Mouse (Mus musculus): ENCODE results near the gene Gm20532. TPM values are rescaled to one million over a fixed set of nuclear protein-coding genes. Genes with fewer than 3 reads are reported as not detected.

The Gm20532 gene
- polyA plus RNA-seq, 1 experiment, result not detected

- Histone ChIP-seq H3K4me2 (ENCODE audit: low read depth) (peak overlapping the region; percentile 83), H3K4me3 (peak overlapping the region; percentile 95), H3K79me2 (ENCODE audit: control insufficient read depth, insufficient read depth) (peaks cover 29% of the 10 kb centered on the region), H3ac (ENCODE audit: control insufficient read depth, insufficient read length) (no peak overlapping the region), H3K27me3 (ENCODE audit: control insufficient read depth, insufficient read depth, insufficient read length) (no peaks in the 10 kb centered on the region), H3K36me3 (ENCODE audit: control insufficient read depth, insufficient read depth) (peaks cover 24% of the 10 kb centered on the region)
- TF ChIP-seq TCF3 (IDR thresholded peaks at IDR 0.05; ENCODE audit: insufficient read length, low read depth) (no peak), REST (IDR thresholded peaks at IDR 0.05; ENCODE audit: insufficient read depth, insufficient read length) (no peak), TCF12 (IDR thresholded peaks at IDR 0.05; ENCODE audit: insufficient read depth, poor library complexity, severe bottlenecking) (no peak), MAX (IDR thresholded peaks at IDR 0.05; ENCODE audit: low read depth) (no peak), POLR2AphosphoS2 (IDR thresholded peaks at IDR 0.05; ENCODE audit: insufficient read length, low read depth) (no peak), CEBPB (IDR thresholded peaks at IDR 0.05; ENCODE audit: insufficient read depth, poor library complexity, severe bottlenecking) (no peak), E2F4 (IDR thresholded peaks at IDR 0.05; ENCODE audit: insufficient read depth) (no peak), MYOG (IDR thresholded peaks at IDR 0.05; ENCODE audit: control insufficient read depth in 1 of 3, insufficient read depth in 1 of 3, insufficient read length in 2 of 3, low read depth in 2 of 3) (no peak), POLR2A (IDR thresholded peaks at IDR 0.05; ENCODE audit: insufficient read length, low read depth) (no peak), MYOD1 (IDR thresholded peaks at IDR 0.05; ENCODE audit: control insufficient read depth in 1 of 3, insufficient read length in 2 of 3, low read depth in 2 of 3) (no peak), USF1 (IDR thresholded peaks at IDR 0.05; ENCODE audit: low read depth) (no peak), SRF (IDR thresholded peaks at IDR 0.05; ENCODE audit: control insufficient read depth, insufficient read length, low read depth) (no peak)
Measured at GRCm38 (mm10) chr2:26638572-26638971, 52.1 kb downstream of the Gm20532 start.

GRCm38 (mm10) chr2:26639083-26639482 lies 52.6 kb downstream of the Gm20532 start:
- H3K4me3 ChIP-seq, result peak overlapping the region; percentile 95
- TF ChIP-seq POLR2A (IDR thresholded peaks at IDR 0.05; ENCODE audit: insufficient read length, low read depth), result peak; percentile 49
- no peak for TF ChIP-seq MYOG (IDR thresholded peaks at IDR 0.05; ENCODE audit: control insufficient read depth in 1 of 3, insufficient read depth in 1 of 3, insufficient read length in 2 of 3, low read depth in 2 of 3)
- peak; percentile 44 for TF ChIP-seq USF1 (IDR thresholded peaks at IDR 0.05; ENCODE audit: low read depth)
- TF ChIP-seq TCF12 (IDR thresholded peaks at IDR 0.05; ENCODE audit: insufficient read depth, poor library complexity, severe bottlenecking), result no peak
- H3ac ChIP-seq (ENCODE audit: control insufficient read depth, insufficient read length), result peak overlapping the region; percentile 6
- peaks cover 24% of the 10 kb centered on the region for H3K36me3 ChIP-seq (ENCODE audit: control insufficient read depth, insufficient read depth)
- H3K4me2 ChIP-seq (ENCODE audit: low read depth), result peak overlapping the region; percentile 83
- H3K79me2 ChIP-seq (ENCODE audit: control insufficient read depth, insufficient read depth), result peaks cover 29% of the 10 kb centered on the region
- H3K27me3 ChIP-seq (ENCODE audit: control insufficient read depth, insufficient read depth, insufficient read length), result no peaks in the 10 kb centered on the region

GRCm38 (mm10) chr2:26639838-26640830 lies 53.7 kb downstream of the Gm20532 start:
- Histone ChIP-seq H3K79me2 (ENCODE audit: control insufficient read depth, insufficient read depth) (peaks cover 29% of the 10 kb centered on the region), H3K4me3 (peak overlapping the region; percentile 95), H3ac (ENCODE audit: control insufficient read depth, insufficient read length) (peak overlapping the region; percentile 6), H3K4me2 (ENCODE audit: low read depth) (peak overlapping the region; percentile 83), H3K36me3 (ENCODE audit: control insufficient read depth, insufficient read depth) (peaks cover 20% of the 10 kb centered on the region), H3K27me3 (ENCODE audit: control insufficient read depth, insufficient read depth, insufficient read length) (no peaks in the 10 kb centered on the region)
- TF ChIP-seq REST (IDR thresholded peaks at IDR 0.05; ENCODE audit: insufficient read depth, insufficient read length) (no peak), POLR2AphosphoS2 (IDR thresholded peaks at IDR 0.05; ENCODE audit: insufficient read length, low read depth) (peak; percentile 97), TCF3 (IDR thresholded peaks at IDR 0.05; ENCODE audit: insufficient read length, low read depth) (no peak), POLR2A (IDR thresholded peaks at IDR 0.05; ENCODE audit: insufficient read length, low read depth) (peak; percentile 97)

- Histone ChIP-seq H3K36me3 (ENCODE audit: control insufficient read depth, insufficient read depth) (peaks cover 20% of the 10 kb centered on the region), H3K79me2 (ENCODE audit: control insufficient read depth, insufficient read depth) (peaks cover 29% of the 10 kb centered on the region), H3K27me3 (ENCODE audit: control insufficient read depth, insufficient read depth, insufficient read length) (no peaks in the 10 kb centered on the region), H3K4me3 (no peak overlapping the region), H3K4me2 (ENCODE audit: low read depth) (peak overlapping the region; percentile 70), H3ac (ENCODE audit: control insufficient read depth, insufficient read length) (no peak overlapping the region)
- TF ChIP-seq SRF (IDR thresholded peaks at IDR 0.05; ENCODE audit: control insufficient read depth, insufficient read length, low read depth) (no peak), MAX (IDR thresholded peaks at IDR 0.05; ENCODE audit: low read depth) (no peak), TCF12 (IDR thresholded peaks at IDR 0.05; ENCODE audit: insufficient read depth, poor library complexity, severe bottlenecking) (no peak), REST (IDR thresholded peaks at IDR 0.05; ENCODE audit: insufficient read depth, insufficient read length) (no peak), E2F4 (IDR thresholded peaks at IDR 0.05; ENCODE audit: insufficient read depth) (no peak), USF1 (IDR thresholded peaks at IDR 0.05; ENCODE audit: low read depth) (no peak), TCF3 (IDR thresholded peaks at IDR 0.05; ENCODE audit: insufficient read length, low read depth) (no peak), MYOG (IDR thresholded peaks at IDR 0.05; ENCODE audit: control insufficient read depth in 1 of 3, insufficient read depth in 1 of 3, insufficient read length in 2 of 3, low read depth in 2 of 3) (no peak), POLR2AphosphoS2 (IDR thresholded peaks at IDR 0.05; ENCODE audit: insufficient read length, low read depth) (no peak)
Measured at GRCm38 (mm10) chr2:26641006-26641647, 54.7 kb downstream of the Gm20532 start.

Data from myocyte (in vitro differentiated cells).